Mouse (Mus musculus): ENCODE results near the gene Sipa1l2.

Gene Sipa1l2

DNA sequence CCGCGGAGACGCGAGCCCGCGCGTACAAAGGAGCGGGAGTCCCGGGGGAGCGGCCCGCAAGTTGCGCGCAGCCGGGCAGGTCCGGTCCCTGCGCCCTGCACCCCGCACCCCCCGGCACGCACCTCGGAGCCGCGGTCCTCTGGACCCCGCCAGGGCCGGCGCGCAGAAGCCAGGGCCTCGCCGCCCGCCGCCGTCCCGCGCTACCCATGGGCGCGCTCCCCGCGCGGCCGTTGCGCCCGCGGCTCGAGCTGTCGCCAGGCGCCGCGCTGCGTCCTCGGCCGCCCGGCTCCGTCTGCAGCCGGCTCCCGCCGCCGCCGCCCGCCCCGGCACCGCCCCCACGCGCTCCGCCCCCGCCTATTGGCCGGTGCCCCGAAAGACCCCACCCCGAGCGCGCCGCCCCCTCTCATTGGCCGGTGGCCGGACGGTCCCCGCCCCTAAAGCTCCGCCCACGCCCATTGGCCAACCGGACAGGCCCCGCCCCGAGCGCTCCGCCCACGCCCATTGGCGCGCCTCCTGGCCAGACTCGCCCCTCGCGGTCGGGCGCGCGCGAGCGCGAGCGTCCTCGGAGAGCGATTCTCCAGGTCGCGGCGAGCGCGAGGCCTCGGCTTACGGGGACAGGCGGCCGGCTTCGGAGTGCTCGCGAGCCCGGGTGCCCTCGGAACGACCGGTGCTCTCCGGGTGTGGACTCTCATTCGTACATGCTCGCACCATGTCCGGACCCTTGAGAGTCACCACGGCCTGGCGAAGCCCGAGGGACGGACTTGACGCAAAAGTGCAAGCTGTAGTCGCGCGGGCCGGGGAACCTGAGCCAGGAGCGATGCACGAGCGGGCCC lies at the start of gene Sipa1l2:
TSS of gene Sipa1l2 (minus strand) at position 276 of the 833 bp plus-strand sequence.
- peak; percentile 99 for DNase-seq

DNA sequence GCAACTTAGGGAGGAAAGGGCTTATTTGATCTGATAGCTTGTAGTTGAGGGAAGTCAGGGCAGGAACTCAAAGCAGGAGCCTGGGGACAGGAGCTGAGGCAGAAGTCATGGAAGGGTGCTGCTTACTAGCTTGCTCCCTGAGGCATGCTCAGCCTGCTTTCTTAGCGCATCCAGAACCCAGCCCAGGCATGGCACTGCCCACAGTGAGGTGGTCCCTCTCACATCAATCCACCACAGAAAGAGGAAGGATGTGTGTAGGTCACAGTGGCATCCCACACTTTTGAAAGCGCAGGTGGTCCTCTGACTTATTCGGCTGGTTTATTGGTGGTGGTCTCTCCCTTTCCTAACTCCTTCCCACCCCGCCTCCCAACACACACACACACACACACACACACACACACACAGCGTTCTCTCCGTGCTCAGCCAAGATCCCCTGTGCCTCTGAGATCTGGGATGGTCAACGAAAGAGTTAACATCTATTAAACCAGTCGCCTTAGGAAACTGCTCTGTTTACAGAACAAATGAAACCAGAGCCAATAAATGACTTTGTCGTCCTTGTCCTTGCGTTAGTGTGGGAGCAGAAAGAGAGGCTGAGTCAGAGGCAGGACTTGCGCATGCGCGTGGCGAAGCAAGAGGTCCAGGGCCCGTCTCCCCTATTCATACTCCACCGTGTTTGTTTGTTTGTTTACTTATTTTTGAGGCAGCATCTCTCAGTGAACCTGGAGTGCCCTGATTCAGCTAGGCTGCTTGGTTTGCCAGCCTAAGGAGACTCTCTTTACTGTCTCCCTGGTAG lies 49.1 kb upstream of the Sipa1l2 start:
- DNase-seq = no peak

DNA sequence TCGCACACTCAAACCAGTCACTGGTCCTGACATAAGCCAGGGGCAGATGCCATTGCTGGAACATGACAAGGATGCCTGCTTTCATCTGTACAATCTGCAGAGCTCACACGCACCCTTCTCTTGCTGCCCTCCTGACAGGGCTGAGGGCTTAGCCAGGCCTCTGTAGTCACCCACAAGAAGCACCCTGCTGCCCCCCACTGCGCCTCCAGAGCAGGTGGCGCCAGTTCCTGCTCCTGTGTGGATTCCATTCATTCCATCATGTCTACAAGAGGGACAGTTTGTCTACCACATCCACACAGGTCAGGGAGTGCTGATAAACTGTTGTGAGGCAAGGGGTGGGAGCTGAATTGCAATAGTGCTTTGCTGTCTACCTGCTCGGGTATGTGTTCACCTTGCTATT lies 47.3 kb upstream of the Sipa1l2 start:
- peak in 1 of 2 experiments; percentile 40 for DNase-seq

DNA sequence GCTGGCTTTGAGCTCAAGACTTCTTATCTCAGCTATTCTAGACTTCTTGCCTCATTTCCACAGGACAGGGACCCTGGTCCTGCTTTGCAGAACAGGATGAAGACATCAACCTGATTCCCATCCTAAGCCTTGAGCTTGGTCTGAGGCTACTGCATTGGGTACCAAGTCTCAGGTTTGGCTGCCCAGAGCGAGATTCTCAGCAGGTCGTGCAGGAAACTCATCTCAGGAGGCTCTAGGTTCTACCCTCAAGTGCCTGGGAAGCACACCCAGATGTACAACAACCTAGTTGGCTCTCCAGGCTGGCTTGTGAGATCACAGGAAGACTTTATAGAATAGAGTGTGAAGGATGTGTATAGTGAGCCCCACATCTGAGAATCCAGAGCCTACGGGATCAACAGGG lies 46.4 kb upstream of the Sipa1l2 start:
- DNase-seq = no peak

DNA sequence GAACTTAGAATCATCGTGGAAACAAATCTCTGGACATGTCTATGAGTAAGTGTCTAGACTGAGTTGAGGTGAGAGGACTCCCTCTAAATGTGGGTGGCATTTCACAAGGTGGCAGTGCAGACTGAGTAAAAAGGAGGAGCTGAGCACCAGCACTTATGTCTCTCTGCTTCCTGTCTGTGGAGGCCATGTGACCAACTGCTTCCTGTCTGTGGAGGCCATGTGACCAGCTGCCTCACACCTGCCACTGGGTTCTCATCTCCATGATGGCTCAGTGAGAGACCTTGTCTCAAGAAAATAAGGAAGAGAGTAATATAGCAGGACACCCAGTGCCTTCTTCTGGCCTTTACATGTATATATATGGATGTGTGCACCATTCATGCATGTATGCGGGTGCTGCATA lies 43.9 kb upstream of the Sipa1l2 start:
- no peak for DNase-seq

DNA sequence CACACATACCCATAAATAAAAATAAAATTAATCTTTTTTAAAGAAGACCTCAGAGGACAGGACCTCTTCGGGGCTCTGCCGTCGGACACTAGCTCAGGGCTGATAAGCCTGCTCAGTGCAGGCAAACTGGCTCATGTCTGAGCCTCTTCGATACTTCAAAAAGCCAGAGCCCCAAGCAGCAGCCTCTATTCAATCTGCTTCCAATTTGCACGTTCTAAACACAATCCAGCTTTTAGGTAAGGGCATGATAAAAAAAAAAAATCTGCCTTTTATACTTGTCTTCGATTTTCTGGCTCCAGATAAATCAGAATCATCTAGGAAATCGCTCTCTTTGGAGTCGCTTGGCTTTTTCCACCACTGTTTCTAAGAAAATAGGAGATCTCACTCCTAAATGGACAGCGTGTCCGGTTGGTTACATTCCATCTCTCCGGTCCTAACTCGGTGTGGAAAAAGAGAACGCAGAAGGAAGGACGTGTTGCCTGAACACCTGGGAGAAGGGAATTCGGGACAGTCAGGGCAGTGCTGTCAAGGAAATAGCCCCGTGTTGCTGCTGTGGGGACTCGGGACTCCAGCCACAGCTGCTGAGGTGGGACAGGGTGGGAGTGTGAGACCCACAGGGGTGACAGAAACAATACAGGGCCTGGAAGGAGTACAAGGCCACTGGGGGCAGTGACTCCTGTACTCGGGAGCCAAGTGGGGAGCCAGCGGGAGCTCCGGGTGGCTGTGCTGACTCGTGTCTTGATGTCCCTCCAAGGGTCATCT lies 42.4 kb upstream of the Sipa1l2 start:
- DNase-seq = no peak

DNA sequence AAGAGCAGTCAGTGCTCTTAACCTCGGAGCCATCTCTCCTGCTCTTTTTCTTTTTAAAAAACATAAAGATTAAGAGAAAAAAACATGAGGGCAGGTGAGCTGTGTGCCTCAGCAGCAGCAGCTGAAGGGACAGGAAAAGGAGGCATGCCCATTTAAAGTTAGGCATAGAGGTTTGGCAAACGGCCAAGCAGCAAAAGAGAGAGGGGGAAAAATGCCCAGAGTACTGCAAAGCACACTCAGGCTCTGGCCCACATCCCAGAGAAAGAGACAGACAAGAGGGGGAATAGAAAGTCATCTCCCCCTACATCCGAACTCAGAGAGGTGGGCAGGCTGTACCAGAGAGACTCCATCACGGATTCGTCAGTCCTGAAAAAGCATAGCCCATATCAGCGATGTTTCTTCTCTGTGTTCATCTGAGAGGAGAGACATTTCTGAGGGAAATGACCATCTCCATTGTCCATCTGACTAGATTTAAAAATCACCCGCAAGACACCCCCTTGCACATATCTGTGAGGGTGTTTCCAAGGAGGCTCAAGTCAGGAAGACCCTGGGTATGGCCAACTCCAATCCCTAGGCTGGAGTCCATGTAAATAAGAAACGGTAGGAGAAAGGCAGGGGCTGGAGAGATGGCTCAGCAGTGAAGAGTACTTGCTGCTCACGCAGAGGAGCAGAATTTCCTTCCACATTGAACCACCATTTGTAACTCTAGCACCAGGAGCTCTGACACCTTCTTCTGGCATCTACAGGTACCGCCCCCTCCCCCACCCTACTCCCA lies 41.6 kb upstream of the Sipa1l2 start:
- DNase-seq = no peak

DNA sequence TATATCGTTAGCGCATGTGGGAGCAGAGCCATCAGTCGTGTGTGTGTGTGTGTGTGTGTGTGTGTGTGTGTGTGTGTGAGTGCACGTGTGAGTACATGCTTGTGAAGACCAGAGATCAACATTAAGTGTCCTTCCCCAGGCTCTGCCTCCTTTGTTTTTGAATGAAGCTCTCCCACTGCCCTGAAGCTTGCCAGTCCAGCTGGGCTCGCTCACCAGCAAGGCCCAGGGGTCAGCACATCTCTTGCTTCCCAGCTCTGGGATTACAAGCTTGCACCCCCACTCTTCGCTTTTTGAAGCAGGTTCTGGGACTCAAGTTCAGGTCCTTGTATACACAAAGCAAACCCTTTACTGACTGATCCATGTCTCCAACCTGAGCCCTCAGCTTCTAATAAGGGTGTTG lies 40.1 kb upstream of the Sipa1l2 start:
- no peak for DNase-seq

DNA sequence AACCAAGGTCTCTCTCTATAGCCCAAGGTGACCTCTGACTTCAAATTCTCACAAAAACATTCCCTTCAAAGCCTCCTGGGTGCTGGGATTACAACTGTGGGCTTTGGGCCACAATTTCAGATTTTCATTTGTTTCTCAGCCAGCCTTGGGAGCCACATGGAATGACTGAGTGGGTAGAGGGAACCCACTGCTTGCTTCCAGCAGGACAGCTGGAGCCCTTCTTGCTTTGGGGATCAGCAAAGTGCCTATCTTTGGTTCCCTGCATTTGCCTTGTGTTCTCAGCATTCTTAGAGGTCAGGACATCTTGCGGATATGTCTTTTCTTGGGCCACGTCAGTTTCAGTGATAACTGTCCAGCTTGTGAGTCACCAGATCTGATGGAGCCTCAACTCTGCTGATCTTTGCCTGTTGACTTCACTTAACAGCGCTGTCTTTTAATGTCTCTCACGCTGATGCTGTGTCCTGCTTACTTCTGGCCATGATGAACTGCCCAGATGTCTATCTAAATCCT lies 38.2 kb upstream of the Sipa1l2 start:
- DNase-seq = no peak

DNA sequence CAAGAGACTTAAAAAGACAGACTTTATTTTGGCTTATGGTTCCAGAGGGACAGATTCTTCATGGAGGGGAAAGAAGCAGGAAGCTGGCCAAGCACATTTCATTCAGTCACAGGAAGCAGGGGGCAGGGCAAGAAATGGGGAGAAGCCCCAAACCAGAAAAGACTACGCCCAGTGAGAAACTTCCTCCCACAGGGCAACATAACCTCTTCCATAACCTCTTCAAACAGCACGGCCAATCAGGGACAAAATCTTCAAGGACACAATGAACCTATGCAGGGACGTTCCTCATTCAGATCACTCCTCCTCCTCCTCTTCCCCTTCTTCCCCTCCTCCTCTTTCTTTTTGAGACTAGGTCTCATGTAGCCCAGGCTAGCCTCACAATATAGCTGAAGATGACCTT lies 37.3 kb upstream of the Sipa1l2 start:
- DNase-seq = no peak

DNA sequence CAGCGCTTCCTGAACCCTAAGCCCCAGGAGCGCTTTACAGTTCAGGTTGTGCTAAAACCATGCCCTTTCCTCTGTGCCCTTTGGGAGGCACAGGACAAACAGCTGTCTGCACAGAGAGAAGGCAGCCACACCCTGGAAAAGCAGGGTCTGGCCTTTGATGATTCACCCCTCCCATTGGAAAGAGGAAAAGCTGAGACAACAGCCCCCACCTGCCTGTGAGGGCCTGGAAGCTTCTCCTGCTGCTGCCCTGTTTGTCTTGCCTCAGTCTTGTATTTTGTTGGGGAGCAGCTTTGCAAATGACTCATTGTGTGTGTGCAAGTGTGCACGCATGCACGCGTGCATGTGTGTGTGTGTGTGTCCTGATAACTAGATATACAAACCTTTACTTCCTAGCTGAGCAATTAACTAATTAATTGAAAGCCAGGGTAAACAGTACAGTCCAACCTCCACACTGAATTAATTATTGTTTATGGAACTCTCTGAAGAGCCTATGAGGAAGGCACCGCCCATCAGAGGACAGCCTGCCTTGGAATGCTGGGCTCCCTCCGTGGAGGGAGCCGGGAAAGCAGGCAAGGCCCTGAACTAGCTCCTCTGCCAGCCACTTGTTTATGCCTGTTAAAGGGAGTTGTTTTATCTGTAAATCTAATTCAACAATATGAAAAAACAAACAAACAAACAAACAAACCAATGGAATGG lies 35.4 kb upstream of the Sipa1l2 start:
- DNase-seq = no peak

DNA sequence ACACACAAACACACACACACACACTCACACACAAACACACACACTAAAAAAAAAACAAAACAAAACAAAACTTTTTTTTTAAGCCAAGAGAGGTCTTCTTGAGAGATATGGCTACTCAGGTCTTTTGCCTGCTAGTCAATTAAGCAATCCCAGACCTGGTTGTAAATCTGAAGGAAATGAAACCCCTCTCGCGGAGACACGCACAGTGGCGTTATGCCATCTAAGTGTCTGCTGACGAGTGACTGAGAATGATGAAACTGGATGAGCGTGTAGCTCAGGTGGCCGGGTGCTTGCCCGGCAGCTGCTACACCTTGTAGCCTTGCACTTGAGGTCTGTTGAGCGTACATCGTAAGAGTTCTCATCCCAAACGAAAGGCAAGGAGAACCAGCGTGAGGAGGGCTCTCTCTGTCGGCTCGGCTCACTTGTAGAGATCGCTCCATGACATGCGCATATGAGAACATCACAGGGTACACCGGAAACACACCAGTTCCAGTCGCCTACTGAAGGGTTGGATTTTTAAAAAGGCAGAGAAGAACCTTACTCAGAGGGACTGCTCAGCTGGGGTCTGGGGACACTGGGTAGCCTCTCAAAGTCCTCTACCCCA lies 34.7 kb upstream of the Sipa1l2 start:
- no peak for DNase-seq

DNA sequence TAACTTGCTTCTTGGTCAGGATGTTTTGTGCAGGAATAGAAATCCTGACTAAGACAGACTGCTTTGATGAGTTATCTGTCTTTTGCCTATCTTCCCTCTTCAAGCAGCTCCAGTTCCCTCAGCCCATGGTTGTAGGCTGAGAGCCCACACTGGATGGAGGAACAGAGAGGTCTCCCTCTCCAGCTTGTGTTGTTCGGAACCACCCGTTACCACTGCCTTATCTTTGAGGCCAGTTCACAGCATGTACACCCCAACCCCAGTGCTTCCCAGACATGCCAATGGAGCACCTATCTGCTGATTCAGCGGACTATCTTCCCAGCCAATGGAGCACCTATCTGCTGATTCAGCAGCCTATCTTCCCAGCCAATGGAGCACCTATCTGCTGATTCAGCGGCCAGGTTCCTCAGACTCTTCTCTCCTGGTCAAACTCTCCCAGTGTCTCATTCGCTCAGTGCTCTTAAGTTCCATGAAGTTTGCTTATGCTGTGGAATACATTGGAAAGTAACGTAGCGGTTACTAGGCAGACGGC lies 33.8 kb upstream of the Sipa1l2 start:
- DNase-seq = no peak

DNA sequence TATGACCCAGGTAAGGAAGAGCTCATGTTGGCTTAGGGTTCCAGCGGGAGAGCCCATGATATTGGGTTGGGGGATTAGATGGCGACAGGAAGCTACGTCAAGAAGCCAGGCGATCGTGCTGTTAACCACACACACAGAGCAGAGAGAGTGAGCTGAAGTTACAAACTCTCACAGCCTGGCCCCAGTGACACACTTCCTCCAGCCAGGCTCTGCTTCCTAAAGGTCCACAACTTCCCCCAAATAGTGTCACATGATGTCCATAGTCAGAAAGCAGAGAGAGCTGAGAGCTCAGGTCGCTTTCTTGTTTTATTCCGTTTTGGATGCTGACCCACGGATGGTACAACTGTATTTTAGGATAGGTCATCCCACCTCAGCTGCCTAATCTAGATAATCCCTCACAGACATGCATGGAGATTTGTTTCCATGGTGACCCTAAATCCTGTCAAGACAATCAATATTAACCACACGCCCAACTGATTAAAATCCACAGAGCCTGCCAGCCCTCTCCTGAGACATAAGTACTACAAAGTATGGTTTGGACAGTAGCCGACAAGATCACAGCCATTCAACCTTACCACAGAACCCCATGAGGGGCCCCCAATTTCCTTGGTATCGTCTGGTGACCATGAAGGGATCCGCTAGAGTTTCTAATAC lies 30.6 kb upstream of the Sipa1l2 start:
- DNase-seq = no peak

DNA sequence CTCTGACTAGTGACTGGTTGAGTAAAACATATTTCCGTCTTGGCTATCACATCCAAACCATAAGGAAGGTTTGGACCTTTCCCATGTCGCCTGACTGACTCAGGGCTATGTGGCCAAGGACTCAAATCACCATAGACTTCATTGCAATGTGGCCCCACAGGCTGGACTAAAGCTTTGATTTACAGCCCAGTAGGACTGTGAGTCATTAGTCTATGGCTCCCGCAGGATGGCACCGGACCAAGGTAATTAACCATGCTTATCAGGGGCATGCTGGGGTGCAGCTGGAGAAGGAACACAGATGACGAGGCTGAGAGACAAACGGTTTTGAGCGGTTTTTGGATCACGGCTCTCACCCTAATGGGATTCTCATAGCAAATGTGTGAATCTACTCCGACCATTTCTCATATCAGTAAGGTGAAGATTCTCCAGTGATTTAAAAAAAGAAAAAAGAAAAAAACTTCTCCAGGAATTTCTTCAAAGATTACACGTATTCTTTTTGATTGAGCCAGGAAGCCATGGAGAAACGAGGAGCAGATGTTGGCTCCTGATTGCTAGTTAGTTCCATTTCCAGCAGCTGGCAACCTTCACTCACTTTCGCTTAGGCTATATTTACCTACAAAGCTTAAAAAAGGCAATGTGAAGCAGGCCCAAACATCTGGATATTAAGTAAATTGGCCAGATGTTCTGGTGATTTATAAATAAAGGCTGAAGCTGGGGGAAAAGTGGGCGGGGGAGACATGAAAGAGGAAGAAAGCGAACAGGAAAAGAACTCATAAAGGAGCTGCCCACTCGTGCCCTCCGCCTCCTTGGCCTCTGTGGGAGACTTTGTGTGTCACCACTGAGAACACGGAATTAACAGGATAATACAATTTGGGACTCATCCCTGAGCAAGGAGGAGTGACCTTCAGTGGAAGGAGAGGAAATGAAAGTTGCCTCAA lies 26.2 kb upstream of the Sipa1l2 start:
- DNase-seq = peak; percentile 23 to 42

DNA sequence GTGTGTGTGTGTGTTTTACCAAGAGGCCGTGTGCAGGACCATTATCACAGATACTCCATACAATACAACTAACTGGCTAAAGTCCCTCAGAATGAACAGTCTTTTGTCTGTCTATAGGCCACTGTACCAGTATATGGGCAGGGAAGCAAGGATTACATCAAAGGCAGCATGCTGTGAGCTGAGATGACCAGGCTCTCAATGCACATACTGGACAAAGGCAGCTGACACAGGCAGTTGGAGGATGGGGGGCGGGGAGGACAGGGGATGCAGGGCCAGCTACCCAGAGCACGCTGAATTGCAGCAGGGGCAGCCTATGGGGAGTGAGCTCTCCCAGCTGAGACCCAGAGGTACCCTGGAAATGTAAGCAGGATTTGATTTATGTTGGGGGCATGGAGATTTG lies 20.8 kb upstream of the Sipa1l2 start:
- peak; percentile 9 to 39 for DNase-seq

DNA sequence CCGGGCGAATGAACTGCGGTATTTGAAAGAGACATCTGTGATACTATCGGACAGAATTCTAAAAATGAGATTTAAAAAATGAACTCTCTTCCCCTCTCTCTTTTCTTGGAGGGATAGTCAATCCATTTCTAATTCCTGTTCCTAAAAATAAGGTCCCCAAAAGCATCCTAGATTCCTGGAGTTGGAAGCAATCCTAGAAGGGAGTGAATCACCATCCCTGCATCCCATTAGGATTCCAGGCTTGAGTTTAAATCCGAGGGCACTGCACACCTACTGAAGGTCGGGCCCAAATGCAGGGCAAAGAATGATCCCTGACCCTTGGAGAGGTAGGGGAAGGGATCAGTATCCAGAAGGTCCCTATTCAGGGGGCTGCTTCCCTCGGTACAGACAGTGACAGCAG lies 17.0 kb upstream of the Sipa1l2 start:
- DNase-seq = no peak

DNA sequence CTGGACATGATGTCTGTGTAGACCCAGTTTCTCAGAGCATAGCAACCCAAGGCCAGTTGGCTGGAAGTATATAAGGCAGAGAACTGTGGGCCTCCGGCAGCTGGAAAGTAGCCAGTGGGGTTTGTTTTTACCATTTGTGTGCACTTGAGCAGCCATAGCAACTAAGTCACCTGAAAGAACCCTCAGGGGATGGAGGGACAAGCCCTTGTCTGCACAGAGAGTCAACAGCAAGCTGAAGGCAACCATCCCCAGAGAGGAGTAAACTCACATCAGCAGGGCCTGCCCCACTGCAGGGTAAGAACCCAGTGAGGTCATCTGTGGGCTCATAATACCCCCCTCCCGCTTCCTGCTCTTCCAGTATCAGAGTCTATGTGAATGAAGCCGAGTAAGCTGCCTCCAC lies 14.7 kb upstream of the Sipa1l2 start:
- no peak for DNase-seq

DNA sequence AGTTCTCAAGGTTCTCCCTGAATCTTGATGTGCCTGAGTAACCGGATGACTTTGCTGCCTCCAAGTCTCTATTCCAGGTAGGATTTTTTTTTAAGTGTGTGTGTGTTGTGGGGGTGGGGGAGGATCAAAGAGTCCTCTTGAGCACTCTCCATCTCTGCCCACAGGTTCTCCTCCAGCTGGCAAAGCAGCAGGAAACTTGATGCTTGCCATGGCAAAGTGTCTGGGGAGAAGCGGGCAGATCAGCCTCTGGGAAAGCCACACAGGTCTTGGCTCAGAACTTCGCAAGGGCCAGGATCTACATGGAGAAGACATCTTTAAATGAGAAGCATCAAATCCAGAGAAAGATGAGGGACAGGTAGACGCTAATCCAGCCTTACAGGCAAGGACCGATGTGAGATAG lies 10.8 kb upstream of the Sipa1l2 start:
- DNase-seq = no peak
